Mouse (Mus musculus) embryonic stem cell, embryonic (primary cell): ENCODE measurements at regions not wholly inside any gene's neighbourhood (a gene's known extent, or its start where the extent isn't known, plus 50 kb on each side); places are given as distances from the start of the nearest gene placed in this dataset.

ENCODE experiments used
- CTCF ChIA-PET, 4 experiments: fragments of 300-600 bp in 2 of 4; fragments of 350-600 bp in 2 of 4; sonication (Branson Sonifier 250); formaldehyde crosslinking; loops; one replicate each; lab custom pipeline; 2022; ENCODE audit warnings: inconsistent platforms in 2 of 4; lab: Charles Lee
- POLR2A ChIA-PET, 4 experiments: fragments of 300-600 bp in 2 of 4; fragments of 350-600 bp in 2 of 4; sonication (Branson Sonifier 250); formaldehyde crosslinking; loops; one replicate each; lab custom pipeline; 2022; ENCODE audit warnings: antibody characterized with exemption in 4 of 4, inconsistent platforms in 1 of 4; lab: Charles Lee

GRCm38 (mm10) chr11:12112646-12113353 is 74.3 kb upstream of the Grb10 start:
- ChIA-PET CTCF (no interaction called here), POLR2A (no interaction called here)

- POLR2A ChIA-PET = no interaction called here
- CTCF ChIA-PET = no interaction called here
Measured at GRCm38 (mm10) chr11:12107711-12108110, 69.2 kb upstream of the Grb10 start.

GRCm38 (mm10) chr11:12090961-12091360 is 52.5 kb upstream of the Grb10 start:
- POLR2A ChIA-PET = interaction anchor here in 1 of 4 experiments (0.6 kb wide), 1 partner anchor 10 kb away, joined by 3 read pairs; no protein-coding TSS in a partner anchor

GRCm38 (mm10) chr11:12089788-12090365 is 51.4 kb upstream of the Grb10 start:
- ChIA-PET CTCF (interaction anchor here in 1 of 4 experiments (0.6 kb wide), 1 partner anchor 1314 kb away, joined by 3 read pairs; no protein-coding TSS in a partner anchor), POLR2A (no interaction called here)

More at GRCm38 (mm10) chr11:12090961-12091360, 52.5 kb upstream of the Grb10 start:
- CTCF ChIA-PET = interaction anchor here in 1 of 4 experiments (0.6 kb wide), 1 partner anchor 468 kb away, joined by 3 read pairs; no protein-coding TSS in a partner anchor
